Mouse (Mus musculus) bone marrow, adult 2 months (tissue): ENCODE results near the gene Pawr.

ENCODE experiments used
- CTCF ChIP-seq: fragments of 200-500 bp; IDR thresholded peaks from 2 replicates; pipeline ENCODE4 v1.5.1; 2011; ENCODE audit warnings: low read length, control low read depth; ENCODE audit not compliant: control insufficient read depth, insufficient read depth
- POLR2A ChIP-seq: fragments of 200-500 bp; IDR thresholded peaks from 2 replicates; pipeline ENCODE4 v1.6.1; 2011; ENCODE audit warnings: low read depth, mild to moderate bottlenecking, control low read depth, low read length, borderline replicate concordance; ENCODE audit not compliant: control insufficient read depth

DNA sequence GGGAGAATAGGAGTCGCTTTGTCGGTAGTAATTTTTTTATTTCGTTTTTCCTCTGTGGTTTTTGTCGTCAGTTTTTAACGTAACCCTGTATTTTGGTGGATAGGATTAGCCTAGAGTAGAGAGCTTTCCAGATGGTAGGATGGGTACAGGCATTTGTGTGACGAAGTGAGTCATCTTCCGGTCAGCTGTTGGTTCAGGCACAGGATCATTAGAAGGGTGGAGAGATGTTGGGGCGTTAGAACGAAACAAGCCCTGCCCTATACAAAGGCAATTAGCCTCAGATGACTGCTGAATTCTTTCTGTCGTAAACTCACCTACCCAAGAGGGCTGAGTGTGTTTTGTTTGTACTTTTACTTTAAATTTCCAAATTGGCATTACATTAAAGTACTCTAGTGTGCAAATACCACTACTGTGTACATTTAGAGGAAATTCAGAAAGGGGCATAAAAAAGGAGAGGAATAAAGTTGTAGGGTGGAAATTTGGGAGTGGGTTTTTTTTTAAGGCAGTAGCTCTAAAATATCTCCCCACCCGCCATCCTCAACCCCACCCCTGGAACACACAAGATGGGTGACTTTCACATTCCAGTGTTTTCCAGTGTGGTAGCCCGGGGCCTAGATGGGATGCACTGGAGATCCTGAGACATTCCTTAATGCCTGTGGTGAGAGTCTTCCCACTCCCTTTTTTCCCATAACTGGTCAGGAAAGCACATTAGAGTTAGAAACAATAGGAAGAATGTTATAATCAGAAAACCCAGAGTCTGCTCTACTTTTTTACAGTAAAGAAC is 40.0 kb upstream of the Pawr start:
- TF ChIP-seq CTCF, result no peak
- TF ChIP-seq POLR2A, result no peak
